Mouse (Mus musculus) hindbrain, embryonic 10.5 days (tissue): Measurements from ENCODE around the gene Fam180a. TPM values are rescaled to one million over a fixed set of nuclear protein-coding genes. Genes with fewer than 3 reads are reported as not detected.

Source experiments
- DNase-seq: peaks from one replicate; pipeline ENCODE4 v3.0.0-alpha.2; 2017; ENCODE audit warnings: low spot score
- H3K27ac ChIP-seq: fragments of 300-500 bp; sonication (generic); 2 replicates; pipeline ENCODE4 v1.5.1; 2016; ENCODE audit warnings: mild to moderate bottlenecking, moderate library complexity
- H3K27me3 ChIP-seq: fragments of 300-500 bp; sonication (generic); 2 replicates; pipeline ENCODE4 v1.6.1; 2016; ENCODE audit warnings: mild to moderate bottlenecking; ENCODE audit not compliant: poor library complexity, insufficient read depth, severe bottlenecking
- H3K36me3 ChIP-seq: fragments of 300-500 bp; sonication (generic); 2 replicates; pipeline ENCODE4 v1.6.1; 2016; ENCODE audit warnings: mild to moderate bottlenecking, moderate library complexity
- H3K4me1 ChIP-seq: fragments of 300-500 bp; sonication (generic); replicated peaks from 2 replicates; pipeline ENCODE4 v1.6.1; 2016; ENCODE audit warnings: mild to moderate bottlenecking
- H3K4me3 ChIP-seq: fragments of 300-500 bp; sonication (generic); 2 replicates; pipeline ENCODE4 v1.5.1; 2016; ENCODE audit warnings: mild to moderate bottlenecking, moderate library complexity
- H3K9me3 ChIP-seq: fragments of 300-500 bp; sonication (generic); 2 replicates; pipeline ENCODE4 v1.6.1; 2016; ENCODE audit warnings: mild to moderate bottlenecking, moderate library complexity
- WGBS: fragments of 180-500 bp; shearing (Covaris S2); methylation state at CpG from one replicate; pipeline ENCODE4 v1.1.7; 2016; 5-methylcytosine and 5-hydroxymethylcytosine counted together
- polyA plus RNA-seq: library from polyadenylated mRNA; unstranded; fragments of >200 nt; fragmentation: Nextera tagmentation; extraction: Ambion mirVana; gene quantifications from 2 replicates; pipeline ENCODE4 v1.2.1, GENCODE M21; 2016

Fam180a gene
- polyA plus RNA-seq, 1 experiment from 2014 or later = not detected

DNA sequence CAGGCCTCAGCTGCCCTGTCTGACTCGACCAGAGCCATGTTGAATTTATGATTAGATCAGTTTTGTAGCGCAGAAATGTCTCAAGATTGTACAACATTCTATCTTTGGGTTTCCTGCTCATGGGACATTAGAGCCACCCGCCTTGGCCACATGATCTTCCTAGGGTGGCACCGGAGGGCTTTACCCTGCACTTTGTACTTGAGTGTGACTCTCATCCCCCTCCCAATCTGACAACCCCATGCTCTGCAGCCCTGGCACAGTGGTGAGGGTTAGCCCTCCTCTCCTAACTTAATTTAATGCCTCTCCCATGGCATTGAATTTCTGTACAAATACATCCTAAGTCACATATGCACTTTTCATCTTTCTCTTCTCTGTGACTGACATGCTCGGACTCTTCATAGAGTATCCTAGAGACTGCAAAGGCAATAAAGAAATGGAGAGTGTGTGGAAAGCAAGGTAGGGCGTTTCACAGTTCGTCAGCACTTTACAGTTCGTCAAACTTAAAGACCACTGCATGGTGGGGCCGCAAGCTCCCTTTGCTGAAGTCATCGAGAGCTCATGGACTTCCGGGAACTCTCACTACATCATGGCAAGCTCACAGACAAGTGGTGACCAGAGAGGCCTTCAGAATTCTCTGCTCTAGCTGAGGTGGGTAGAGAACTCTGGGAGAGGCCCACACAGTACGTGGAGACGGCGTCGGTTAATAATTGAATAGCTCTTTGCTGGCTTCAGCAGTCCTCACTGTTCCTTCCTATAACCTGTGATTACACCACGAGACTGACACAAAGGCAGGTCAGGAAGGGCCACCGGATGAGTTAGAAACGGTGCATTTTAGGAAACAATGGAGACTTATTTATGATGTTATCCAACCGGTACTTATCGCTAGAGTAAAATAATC lies 53.8 kb downstream of the Fam180a start:
- H3K4me1 ChIP-seq = no peaks in the 10 kb centered on the region
- H3K27me3 ChIP-seq = no peaks in the 10 kb centered on the region
- 89% methylated on average over 20 of the region's 20 CpGs for WGBS
- H3K27ac ChIP-seq = no peak overlapping the region
- 0 out of 2 replicates have a peak, but pooled peaks cover 7% of the 10 kb centered on the region for H3K36me3 ChIP-seq
- no peak for DNase-seq
- no peaks in the 10 kb centered on the region for H3K9me3 ChIP-seq
- H3K4me3 ChIP-seq = no peak overlapping the region

DNA sequence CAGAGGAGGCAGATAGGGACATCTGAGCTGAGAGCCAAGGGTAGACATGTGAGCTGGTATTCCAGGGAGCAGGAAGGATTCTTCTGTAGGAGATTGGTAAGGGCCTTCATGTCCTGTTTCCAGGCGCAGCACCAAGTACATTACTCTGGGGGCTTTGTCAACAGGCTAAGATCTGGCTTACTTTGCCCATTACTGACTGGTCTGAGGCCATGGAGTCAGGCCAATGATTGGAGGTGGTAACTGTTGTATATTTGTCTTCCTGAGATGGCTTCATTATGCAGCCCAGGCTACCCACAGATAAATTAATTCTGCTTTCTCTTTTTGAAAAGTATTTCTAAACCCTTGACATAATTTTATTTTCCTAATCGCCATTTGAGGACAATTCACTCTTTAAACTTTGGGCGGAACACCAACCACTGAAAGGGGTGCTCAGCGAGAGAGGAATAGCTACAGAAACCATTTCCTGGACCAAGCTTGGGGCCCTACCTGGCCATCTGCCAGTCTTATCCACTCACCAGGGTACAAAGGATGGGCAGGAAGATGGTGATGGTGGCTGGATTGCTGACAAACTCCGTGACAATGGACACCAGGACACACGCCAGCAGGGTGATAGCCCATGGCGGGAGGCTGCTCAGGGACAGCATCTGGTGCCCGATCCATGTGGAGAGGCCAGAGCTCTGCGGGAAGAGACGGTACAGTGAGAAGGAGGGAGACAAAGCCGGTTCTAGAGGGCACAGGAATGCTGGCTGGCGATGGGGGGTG lies 54.7 kb downstream of the Fam180a start:
- Histone ChIP-seq H3K9me3 (no peaks in the 10 kb centered on the region), H3K4me3 (no peak overlapping the region), H3K4me1 (no peaks in the 10 kb centered on the region), H3K27ac (no peak overlapping the region), H3K36me3 (0 out of 2 replicates have a peak, but pooled peaks cover 7% of the 10 kb centered on the region), H3K27me3 (no peaks in the 10 kb centered on the region)
- WGBS = 90% methylated on average over 12 of the region's 12 CpGs
- DNase-seq = no peak

DNA sequence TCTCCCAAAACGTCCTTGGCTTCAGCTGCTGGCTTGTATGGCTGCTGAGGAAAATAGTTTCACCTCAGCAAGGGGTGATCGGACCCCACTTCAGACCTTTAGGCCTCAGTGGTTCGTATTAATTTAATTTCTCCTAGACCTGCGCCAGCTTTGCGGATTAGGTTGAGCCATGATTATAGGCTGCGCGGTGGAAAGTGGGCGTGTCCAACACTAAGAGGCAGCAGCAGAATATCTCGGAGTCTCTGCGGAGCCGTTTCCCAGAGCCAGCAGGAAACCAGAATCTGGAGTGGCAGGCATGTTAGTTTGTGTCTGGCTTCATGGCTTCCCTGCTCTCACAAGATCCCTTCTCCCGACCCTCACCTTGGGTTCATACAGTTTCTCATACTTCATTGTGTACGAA lies 56.3 kb downstream of the Fam180a start:
- H3K27me3 ChIP-seq = no peaks in the 10 kb centered on the region
- no peaks in the 10 kb centered on the region for H3K9me3 ChIP-seq
- H3K4me1 ChIP-seq = no peaks in the 10 kb centered on the region
- no peak overlapping the region for H3K4me3 ChIP-seq
- H3K36me3 ChIP-seq = 0 out of 2 replicates have a peak, but pooled peaks cover 7% of the 10 kb centered on the region
- WGBS = 80% methylated on average over 13 of the region's 13 CpGs
- no peak for DNase-seq
- no peak overlapping the region for H3K27ac ChIP-seq

DNA sequence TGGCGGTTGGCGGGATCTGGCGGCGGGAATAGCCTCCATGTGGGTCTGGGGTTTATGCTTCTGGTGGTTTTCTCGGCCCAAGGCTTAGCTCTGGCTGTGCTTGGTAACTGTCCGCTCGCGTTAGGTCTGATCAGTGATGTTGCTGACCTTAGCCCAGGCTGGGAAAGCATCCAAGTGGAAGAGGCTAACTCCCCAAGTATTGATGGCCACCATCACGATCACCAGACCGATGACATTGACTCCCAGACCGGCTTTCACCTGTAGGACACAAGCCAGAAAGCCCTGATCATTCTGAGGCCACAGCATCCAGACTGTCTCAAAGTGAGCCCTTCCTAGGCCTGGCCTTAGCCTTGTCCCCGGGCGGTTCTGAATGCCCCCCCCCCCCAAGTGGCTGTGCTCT lies 57.2 kb downstream of the Fam180a start:
- no peaks in the 10 kb centered on the region for H3K4me1 ChIP-seq
- 96% methylated on average over 13 of the region's 13 CpGs for WGBS

DNA sequence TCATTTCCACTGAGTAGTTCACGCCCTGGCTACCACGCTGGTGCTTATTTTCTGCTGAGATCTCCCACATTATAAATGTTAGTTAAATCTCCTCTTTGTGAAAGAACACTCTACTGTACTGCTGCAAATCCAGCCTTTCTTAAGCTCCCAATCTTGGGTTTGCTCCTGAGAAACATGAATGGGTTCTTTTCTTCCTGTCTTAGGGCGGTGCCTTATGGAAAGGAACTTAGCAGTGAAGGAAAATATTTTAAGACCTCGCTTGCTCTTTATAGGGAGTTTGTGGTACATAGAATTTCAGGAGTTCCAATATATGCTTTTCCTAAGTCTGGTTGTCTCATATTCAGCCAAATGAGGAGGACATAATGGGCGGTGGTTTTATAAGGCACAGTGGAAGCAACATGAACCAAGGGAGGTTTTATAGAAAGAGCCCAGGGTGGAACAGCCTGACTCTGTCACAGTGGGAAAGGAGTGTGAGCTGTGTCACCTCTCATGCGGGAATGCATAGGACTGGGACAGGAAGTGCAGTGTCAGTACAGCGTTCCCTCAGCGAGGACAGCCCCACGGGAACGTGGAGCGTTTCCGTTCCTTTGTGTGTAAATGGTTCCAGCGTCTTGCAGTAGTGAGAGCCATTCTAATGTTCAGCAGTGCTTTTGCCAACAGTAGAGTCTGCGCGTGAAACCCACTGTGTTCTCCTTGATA lies 60.2 kb downstream of the Fam180a start:
- H3K9me3 ChIP-seq = no peaks in the 10 kb centered on the region
- no peak for DNase-seq
- H3K27ac ChIP-seq = no peak overlapping the region
- no peaks in the 10 kb centered on the region for H3K27me3 ChIP-seq
- no peak overlapping the region for H3K4me3 ChIP-seq
- H3K4me1 ChIP-seq = no peaks in the 10 kb centered on the region
- peaks cover 39% of the 10 kb centered on the region for H3K36me3 ChIP-seq
- 87% methylated on average over 15 of the region's 15 CpGs for WGBS

More for the DNA sequence above, 57.2 kb downstream of the Fam180a start:
- Histone ChIP-seq H3K4me3 (no peak overlapping the region), H3K27ac (no peak overlapping the region), H3K36me3 (peaks cover 9% of the 10 kb centered on the region), H3K9me3 (no peaks in the 10 kb centered on the region), H3K27me3 (no peaks in the 10 kb centered on the region)
- no peak for DNase-seq

Other genes with a start within 250 kb of the Fam180a start
- gene Cnot4, start 192.4 kb downstream of the Fam180a start, polyA plus RNA-seq = 25.6 and 25.9 TPM in 2 replicates
- gene Nup205, start 148.7 kb downstream of the Fam180a start, polyA plus RNA-seq = 41.3 and 51.2 TPM in 2 replicates
- gene Slc13a4, start 18.0 kb downstream of the Fam180a start, polyA plus RNA-seq = 0.56 and 0.72 TPM in 2 replicates
- 132 and 149 TPM in 2 replicates for gene Mtpn, start 213.7 kb upstream of the Fam180a start, polyA plus RNA-seq